9 mouse cellular contexts compared by ENCODE assay signal in the genomic region with DNA sequence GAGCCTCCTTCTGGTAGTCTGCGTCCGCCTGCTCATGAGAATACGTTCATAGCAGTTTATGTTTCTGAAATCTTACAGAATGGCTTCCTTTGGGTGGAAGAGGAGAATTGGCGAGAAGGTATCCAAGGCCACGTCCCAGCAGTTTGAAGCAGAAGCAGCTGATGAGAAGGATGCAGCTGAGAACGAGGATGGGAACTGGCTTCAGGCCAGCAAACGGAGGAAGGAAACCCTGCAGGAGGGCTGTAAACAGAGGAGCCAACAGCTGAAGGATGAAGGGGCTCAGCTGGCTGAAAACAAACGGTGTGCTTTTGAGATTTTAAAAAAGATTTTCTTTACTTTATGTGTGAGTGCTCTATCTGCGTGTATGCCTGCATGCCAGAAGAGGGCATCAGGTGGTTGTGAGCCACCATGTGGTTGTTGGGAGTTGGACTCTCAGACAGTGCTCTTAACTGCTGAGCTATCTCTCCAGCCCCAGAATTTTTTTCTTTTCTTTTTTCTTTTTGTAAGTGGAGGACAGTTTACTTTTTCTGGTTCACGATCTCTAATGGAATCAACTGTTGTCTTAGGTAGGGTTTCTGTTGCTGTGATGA. TPM values are rescaled to one million over a fixed set of nuclear protein-coding genes. Genes with fewer than 3 reads are reported as not detected.
DNase-seq lines count a peak whose midpoint lies in the region; ATAC-seq and TF ChIP-seq lines count a peak whose summit lies in the region.
"Had no signal": no experiment of that assay in that cellular context is flagged by ENCODE, and none has a peak within 500 bp of the region (broad histone marks: within the 10 kb centered on the region; RNA-seq: fewer than 3 reads in every experiment).

No protein-coding gene starts in this region.

- no peak overlapping the region for H3K9ac ChIP-seq in forebrain, embryonic 14.5 days (ENCODE audit: low read length)
- no peak overlapping the region for H3K9ac ChIP-seq in forebrain, embryonic 13.5 days
- no peak overlapping the region for H3K9ac ChIP-seq in kidney, embryonic 15.5 days
- H3K9ac ChIP-seq: limb, embryonic 13.5 days had no signal

- peaks cover 19% of the 10 kb centered on the region; the same call in 1 of the 2 replicates for H3K36me3 ChIP-seq in forebrain, embryonic 14.5 days (ENCODE audit: control insufficient read depth, insufficient read depth, low read length)
- H3K36me3 ChIP-seq in forebrain, embryonic 13.5 days (ENCODE audit: poor library complexity, severe bottlenecking), result peaks cover 23% of the 10 kb centered on the region
- peaks cover 32% of the 10 kb centered on the region for H3K36me3 ChIP-seq in kidney, embryonic 15.5 days

- no peak for ATAC-seq in forebrain, embryonic 14.5 days
- ATAC-seq in forebrain, embryonic 13.5 days, result no peak
- ATAC-seq in kidney, embryonic 15.5 days (replicated peaks; ENCODE audit: low FRiP score), result no peak

- peaks cover 6% of the 10 kb centered on the region; the same call in 1 of the 2 replicates for H3K4me1 ChIP-seq in forebrain, embryonic 14.5 days (ENCODE audit: control insufficient read depth, insufficient read depth, low read length)
- H3K4me1 ChIP-seq in forebrain, embryonic 13.5 days, result peaks cover 15% of the 10 kb centered on the region
- peaks cover 17% of the 10 kb centered on the region for H3K4me1 ChIP-seq in kidney, embryonic 15.5 days
- peaks cover 5% of the 10 kb centered on the region; the same call in 1 of the 2 replicates for H3K4me1 ChIP-seq in embryonic fibroblast, embryonic 13.5 days (ENCODE audit: control insufficient read depth, insufficient read depth, low read length)

- H3K9me3 ChIP-seq in forebrain, embryonic 14.5 days (replicated peaks; ENCODE audit: control insufficient read depth, low read length), result no peaks in the 10 kb centered on the region
- no peaks in the 10 kb centered on the region for H3K9me3 ChIP-seq in forebrain, embryonic 13.5 days (replicated peaks)
- no peaks in the 10 kb centered on the region for H3K9me3 ChIP-seq in kidney, embryonic 15.5 days (replicated peaks)
- H3K9me3 ChIP-seq: limb, embryonic 13.5 days had no signal

- H3K4me3 ChIP-seq in forebrain, embryonic 14.5 days (ENCODE audit: low read depth, low read length), result no peak overlapping the region
- no peak overlapping the region for H3K4me3 ChIP-seq in forebrain, embryonic 13.5 days
- H3K4me3 ChIP-seq in kidney, embryonic 15.5 days (replicated peaks), result no peak overlapping the region
- no peak overlapping the region for H3K4me3 ChIP-seq in embryonic fibroblast, embryonic 13.5 days (ENCODE audit: insufficient read depth, low read length)
- H3K4me3 ChIP-seq: limb, embryonic 13.5 days had no signal

- H3K27me3 ChIP-seq in forebrain, embryonic 14.5 days (replicated peaks; ENCODE audit: control insufficient read depth, insufficient read depth, low read length), result no peaks in the 10 kb centered on the region
- H3K27me3 ChIP-seq in forebrain, embryonic 13.5 days, result no peaks in the 10 kb centered on the region
- H3K27me3 ChIP-seq in kidney, embryonic 15.5 days, result no peaks in the 10 kb centered on the region
- H3K27me3 ChIP-seq: limb, embryonic 13.5 days had no signal

- H3K4me2 ChIP-seq in forebrain, embryonic 14.5 days (ENCODE audit: low read length), result no peak overlapping the region
- no peak overlapping the region for H3K4me2 ChIP-seq in forebrain, embryonic 13.5 days
- no peak overlapping the region for H3K4me2 ChIP-seq in kidney, embryonic 15.5 days
- H3K4me2 ChIP-seq: limb, embryonic 13.5 days had no signal

- WGBS in forebrain, embryonic 14.5 days, result 70% methylated on average over 10 of the region's 10 CpGs
- WGBS in forebrain, embryonic 13.5 days, result 72% methylated on average over 10 of the region's 10 CpGs
- WGBS in kidney, embryonic 15.5 days, result 72% methylated on average over 10 of the region's 10 CpGs

- peak; percentile 5 for DNase-seq in forebrain, embryonic 14.5 days (ENCODE audit: low spot score)
- DNase-seq in kidney, postnatal 25 days, result peak; percentile 51 to 57
- DNase-seq in 3T3-L1 (ENCODE audit: low read depth, low spot score), result peak; percentile 43
- DNase-seq in ovary, postnatal 10 days (ENCODE audit: low spot score), result no peak
- DNase-seq in adrenal gland, postnatal 25 days, result no peak

- no peak overlapping the region for H3K27ac ChIP-seq in forebrain, embryonic 14.5 days (ENCODE audit: low read depth, low read length)
- H3K27ac ChIP-seq in forebrain, embryonic 13.5 days, result no peak overlapping the region
- H3K27ac ChIP-seq in kidney, embryonic 15.5 days, result no peak overlapping the region
- H3K27ac ChIP-seq in embryonic fibroblast, embryonic 13.5 days (ENCODE audit: insufficient read depth, low read length), result no peak overlapping the region
- H3K27ac ChIP-seq: limb, embryonic 13.5 days had no signal

- no peak for TF ChIP-seq POLR2A in embryonic fibroblast, embryonic 13.5 days (IDR thresholded peaks at IDR 0.05; ENCODE audit: low read depth, low read length)

- peak; percentile 18; the same call in 1 of the 2 replicates for TF ChIP-seq CTCF in embryonic fibroblast, embryonic 13.5 days (IDR thresholded peaks at IDR 0.05; ENCODE audit: borderline replicate concordance, insufficient read depth, low read length)

RNA-seq across cellular contexts. Expression of gene Ttc33, which starts 4.3 kb away (rescaled TPM):
- 65.6 and 75.5 TPM in 2 replicates for polyA plus RNA-seq in forebrain, embryonic 14.5 days (2014; fragmentation: Nextera tagmentation; extraction: Ambion mirVana)
- 52.5 and 52.8 TPM in 2 replicates for polyA plus RNA-seq in forebrain, embryonic 13.5 days (2015; fragmentation: Nextera tagmentation; extraction: Ambion mirVana)
- polyA plus RNA-seq in kidney, embryonic 15.5 days (2015; fragmentation: Nextera tagmentation; extraction: Ambion mirVana), result 45.1 and 45.2 TPM in 2 replicates
- 23.2 and 28.7 TPM in 2 replicates for polyA plus RNA-seq in embryonic fibroblast, embryonic 13.5 days (2011; ENCODE audit: insufficient read length, low read depth, missing spikeins)
- total RNA-seq in adrenal gland, postnatal 25 days (2021), result 48.9 and 79.8 TPM in 2 replicates

RNA-seq across cellular contexts. Expression of gene Prkaa1, which starts 45.9 kb away (rescaled TPM):
- 15.7 and 17.0 TPM in 2 replicates for polyA plus RNA-seq in forebrain, embryonic 14.5 days (2014; fragmentation: Nextera tagmentation; extraction: Ambion mirVana)
- polyA plus RNA-seq in forebrain, embryonic 13.5 days (2015; fragmentation: Nextera tagmentation; extraction: Ambion mirVana), result 11.3 and 12.5 TPM in 2 replicates
- 22.6 and 23.7 TPM in 2 replicates for polyA plus RNA-seq in kidney, embryonic 15.5 days (2015; fragmentation: Nextera tagmentation; extraction: Ambion mirVana)
- polyA plus RNA-seq in embryonic fibroblast, embryonic 13.5 days (2011; ENCODE audit: insufficient read length, low read depth, missing spikeins), result 32.0 and 41.2 TPM in 2 replicates
- 35.7 and 42.2 TPM in 2 replicates for total RNA-seq in adrenal gland, postnatal 25 days (2021)

RNA-seq across cellular contexts. Expression of gene Ptger4, which starts 54.4 kb away (rescaled TPM):
- 0.42 and 0.51 TPM in 2 replicates for polyA plus RNA-seq in forebrain, embryonic 14.5 days (2014; fragmentation: Nextera tagmentation; extraction: Ambion mirVana)
- polyA plus RNA-seq in forebrain, embryonic 13.5 days (2015; fragmentation: Nextera tagmentation; extraction: Ambion mirVana), result 0.36 and 0.37 TPM in 2 replicates
- 4.2 and 5.2 TPM in 2 replicates for polyA plus RNA-seq in kidney, embryonic 15.5 days (2015; fragmentation: Nextera tagmentation; extraction: Ambion mirVana)
- 4.0 and 4.3 TPM in 2 replicates for polyA plus RNA-seq in embryonic fibroblast, embryonic 13.5 days (2011; ENCODE audit: insufficient read length, low read depth, missing spikeins)
- 1.1 TPM in 2 replicates for total RNA-seq in adrenal gland, postnatal 25 days (2021)

Comparison
In these comparisons a context has a peak if more than half of its experiments do, and no peak if none do; other contexts are left out.
1. DNase-seq: peak in forebrain, embryonic 14.5 days (single experiment), kidney, postnatal 25 days (2 of 2) and 3T3-L1 (single experiment); none in ovary, postnatal 10 days (single experiment) and adrenal gland, postnatal 25 days (single experiment).